Mouse (Mus musculus) left cerebral cortex, adult 2 months (tissue): ENCODE data around the gene Il1f5. TPM values are rescaled to one million over a fixed set of nuclear protein-coding genes. Genes with fewer than 3 reads are reported as not detected.

Source experiments
- DNase-seq, 2 experiments: peaks; one replicate each; pipeline ENCODE4 v3.0.0; 2021 to 2022; ENCODE audit warnings: low spot score in 2 of 2, mixed read lengths in 1 of 2; ENCODE audit errors: extremely low spot score in 1 of 2
- H3K27ac ChIP-seq: fragments of 200-600 bp; 2 replicates; pipeline ENCODE4 v1.8.1; 2022
- H3K4me3 ChIP-seq: fragments of 200-600 bp; 2 replicates; pipeline ENCODE4 v1.8.1; 2022
- CTCF ChIP-seq: fragments of 200-600 bp; IDR thresholded peaks from 2 replicates; pipeline ENCODE4 v1.8.1; 2022; ENCODE audit warnings: antibody characterized with exemption, mild to moderate bottlenecking, moderate library complexity
- intact Hi-C: fragments of 180-260 bp; cut with DNase I; formaldehyde crosslinking; loops from one replicate; pipeline ENCODE4 v1.15.1; 2025
- long read RNA-seq, 2 experiments: library from polyadenylated mRNA; stranded (forward); transcript quantifications; one replicate each; pipeline ENCODE4 v2.0.0; 2021; ENCODE audit warnings: borderline mapping rate in 2 of 2
- total RNA-seq, 2 experiments: library from RNA; stranded (reverse); gene quantifications; 2 replicates each; pipeline ENCODE4 v1.2.3; 2021

Gene Il1f5
- total RNA-seq, result not detected
- long read RNA-seq, experiment 1, result 0 reads
- long read RNA-seq, experiment 2, result 0 reads

DNA sequence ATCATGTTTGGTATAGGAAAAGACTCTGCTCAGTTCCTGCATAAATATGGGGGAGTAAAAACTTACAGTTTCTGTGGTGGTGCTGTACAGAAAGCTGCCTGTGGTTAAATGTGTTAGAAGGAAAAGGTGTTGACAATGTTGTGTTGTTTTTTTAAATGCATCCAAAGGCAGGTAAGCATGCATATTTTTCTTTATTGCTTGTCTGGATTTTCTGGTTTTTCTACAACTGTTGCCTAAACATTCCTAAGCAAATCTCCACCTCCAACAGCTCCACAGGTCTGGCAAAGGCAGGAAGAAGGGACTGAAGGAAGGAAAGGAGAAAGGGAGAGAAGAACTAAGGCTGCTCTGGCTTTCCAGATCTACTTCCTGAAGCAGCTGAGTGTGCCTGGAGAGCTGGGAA is at the start of gene Il1f5:
TSS of gene Il1f5 (plus strand) at position 301 of the 400 bp plus-strand sequence.
- no peak for TF ChIP-seq CTCF
- H3K27ac ChIP-seq, result no peak within 1 kb of the TSS
- no peak within 1 kb of the TSS for H3K4me3 ChIP-seq
- intact Hi-C loops, result no loop called here
- no peak for DNase-seq

DNA sequence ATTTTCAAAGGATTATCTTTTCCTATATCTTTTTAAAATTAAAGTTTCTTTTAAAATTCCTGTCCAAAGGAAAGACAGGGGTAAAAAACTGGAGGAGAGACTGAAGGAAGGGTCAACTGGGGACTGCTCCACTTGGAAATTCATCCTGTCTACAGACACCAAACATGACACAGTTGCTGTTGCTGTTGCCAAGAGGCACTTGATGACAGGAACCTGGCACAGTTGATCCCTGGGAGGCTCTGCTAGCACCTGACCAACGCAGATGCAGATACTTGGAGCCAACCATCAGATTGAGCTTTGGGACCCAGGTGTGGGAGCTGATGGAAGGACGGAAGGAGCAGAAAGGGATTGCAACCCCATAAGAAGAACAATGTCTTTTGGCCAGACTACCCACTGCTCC is 49.6 kb upstream of the Il1f5 start:
- H3K27ac ChIP-seq, result no peak overlapping the region
- intact Hi-C loops, result no loop called here
- no peak overlapping the region for H3K4me3 ChIP-seq
- DNase-seq, result no peak
- TF ChIP-seq CTCF, result no peak

DNA sequence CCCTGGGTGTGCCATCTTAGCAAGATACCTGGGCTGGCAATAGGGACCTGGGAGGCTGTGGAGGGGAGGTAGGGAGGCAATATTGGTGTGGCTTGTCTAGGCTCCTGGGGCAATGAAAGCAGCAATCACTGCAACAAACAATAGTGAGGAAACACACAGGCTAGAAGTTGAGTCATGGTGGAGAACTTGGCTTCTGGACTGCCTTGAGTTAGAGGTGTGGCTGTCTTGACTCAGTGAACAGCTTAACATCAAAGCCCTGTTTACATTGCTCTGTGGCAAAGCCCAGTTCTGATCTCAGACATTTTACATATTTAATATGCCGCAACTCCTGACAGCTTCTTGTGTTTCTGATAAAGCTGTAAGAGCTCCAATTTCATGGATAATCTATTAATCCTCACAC is 9.3 kb upstream of the Il1f5 start:
- H3K27ac ChIP-seq, result no peak overlapping the region
- intact Hi-C loops, result no loop called here
- TF ChIP-seq CTCF, result no peak
- DNase-seq, result no peak
- no peak overlapping the region for H3K4me3 ChIP-seq

DNA sequence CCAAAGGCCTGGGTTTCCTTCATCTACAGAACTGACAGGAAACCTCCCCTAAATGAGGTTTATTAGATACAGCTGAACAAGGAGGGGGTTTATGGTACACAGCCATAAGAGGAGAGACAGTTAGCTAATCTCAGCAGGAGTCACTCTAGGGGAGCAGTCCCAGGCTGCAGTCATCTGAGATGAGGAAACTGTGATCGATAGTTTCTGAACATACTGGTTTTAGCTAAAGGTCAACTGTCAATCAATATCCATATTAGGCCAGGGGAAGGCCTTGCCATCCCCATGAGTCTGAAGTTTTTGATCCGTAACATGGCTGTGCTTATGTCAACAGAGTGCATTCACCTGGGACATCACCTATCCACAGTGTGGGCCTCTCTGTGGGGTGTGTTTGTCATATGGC is 3.1 kb upstream of the Il1f5 start:
- Histone ChIP-seq H3K4me3 (no peak overlapping the region), H3K27ac (no peak overlapping the region)
- DNase-seq, result no peak
- intact Hi-C loops, result no loop called here
- no peak for TF ChIP-seq CTCF

DNA sequence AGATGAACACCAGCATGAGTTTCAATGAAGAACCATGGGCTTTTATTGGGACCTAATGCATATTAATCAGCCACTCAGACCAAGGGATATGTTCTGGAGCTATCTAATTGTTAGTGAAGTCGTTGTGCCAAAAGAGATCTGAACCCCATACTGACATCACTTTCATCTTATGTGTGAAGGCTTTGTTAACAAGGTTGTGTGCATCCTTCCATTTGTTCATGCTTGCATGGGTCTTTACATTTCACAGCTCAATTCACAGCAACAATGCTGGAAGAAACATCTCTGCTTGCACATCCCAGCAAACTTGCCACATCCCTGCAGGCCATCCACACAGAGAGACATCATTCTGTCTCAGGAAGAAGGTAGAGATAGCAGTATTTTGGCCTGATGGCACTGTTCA is 1.6 kb upstream of the Il1f5 start:
- Histone ChIP-seq H3K27ac (no peak overlapping the region), H3K4me3 (no peak overlapping the region)
- intact Hi-C loops, result no loop called here
- no peak for TF ChIP-seq CTCF
- DNase-seq, result no peak

DNA sequence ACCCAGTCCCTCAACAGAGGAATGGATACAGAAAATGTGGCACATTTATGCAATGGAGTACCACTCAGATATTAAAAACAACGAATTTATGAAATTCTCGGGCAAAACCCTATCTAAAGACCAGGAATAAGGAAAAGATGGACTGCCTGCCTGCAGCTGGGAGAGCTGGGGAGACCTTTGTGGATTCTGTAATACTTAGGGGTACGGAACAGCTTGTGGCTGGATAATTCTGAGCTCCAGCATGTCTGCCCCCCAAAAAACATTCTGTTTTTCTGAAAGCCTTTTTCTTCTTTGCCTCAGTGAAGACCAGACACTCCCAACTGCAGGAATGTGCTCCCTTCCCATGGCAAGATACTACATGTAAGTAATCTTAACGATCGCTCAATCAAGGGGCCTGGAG is 14.1 kb downstream of the Il1f5 start, which contains the start of gene Il1f10:
TSS of gene Il1f10 (plus strand) at position 301 of the 400 bp plus-strand sequence.
- Histone ChIP-seq H3K27ac (no peak within 1 kb of the TSS), H3K4me3 (no peak within 1 kb of the TSS)
- DNase-seq, result no peak
- TF ChIP-seq CTCF, result no peak
- intact Hi-C loops, result no loop called here

DNA sequence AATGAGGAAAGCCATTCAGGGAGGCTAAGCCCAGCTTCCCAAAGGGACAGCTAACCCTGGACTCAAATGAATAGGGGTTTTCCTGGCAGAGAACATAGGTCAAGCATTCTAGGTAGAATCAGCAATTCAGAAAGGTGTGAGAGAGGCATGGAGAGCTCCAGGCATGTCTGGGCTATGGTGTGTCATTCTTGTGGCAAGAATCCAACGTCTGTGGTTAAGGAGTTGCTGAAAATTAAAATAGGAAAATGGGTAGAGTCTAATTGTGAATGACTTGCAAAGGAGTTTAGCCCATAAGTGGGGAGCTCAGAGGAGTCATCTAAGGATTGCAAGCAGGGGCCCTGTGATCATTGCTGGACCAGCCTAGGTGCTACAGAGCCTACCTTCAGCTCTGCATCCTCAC is 17.9 kb downstream of the Il1f5 start:
- Histone ChIP-seq H3K27ac (no peak overlapping the region), H3K4me3 (no peak overlapping the region)
- no peak for TF ChIP-seq CTCF
- intact Hi-C loops, result loop anchor here (5.0 kb wide), 1 partner anchor 63 kb away; no protein-coding TSS in a partner anchor
- no peak for DNase-seq

DNA sequence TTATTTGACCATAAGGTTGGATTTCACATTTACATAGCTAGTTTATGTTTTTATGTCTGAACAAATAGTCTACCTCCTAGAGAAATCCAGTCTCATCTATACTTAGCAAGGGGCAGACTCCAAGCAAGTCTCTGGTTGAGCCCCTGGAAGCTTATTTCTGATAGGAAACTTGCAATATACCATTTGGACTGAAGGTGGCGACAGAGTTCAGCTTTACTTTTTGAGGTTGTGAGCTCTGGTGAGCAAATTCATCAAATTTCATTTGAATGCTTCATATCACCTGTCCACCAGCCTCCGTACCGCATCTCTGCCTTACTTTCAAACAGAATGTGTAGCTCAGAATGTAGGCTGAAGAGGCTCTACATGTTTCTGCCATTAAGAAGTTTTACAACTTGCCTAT is 20.1 kb downstream of the Il1f5 start:
- Histone ChIP-seq H3K27ac (no peak overlapping the region), H3K4me3 (no peak overlapping the region)
- DNase-seq, result peak; percentile 24 to 51
- peak; percentile 83 for TF ChIP-seq CTCF
- intact Hi-C loops, result loop anchor here (1.0 to 5.0 kb wide), 3 partner anchors 60 to 271 kb away; no protein-coding TSS in a partner anchor

DNA sequence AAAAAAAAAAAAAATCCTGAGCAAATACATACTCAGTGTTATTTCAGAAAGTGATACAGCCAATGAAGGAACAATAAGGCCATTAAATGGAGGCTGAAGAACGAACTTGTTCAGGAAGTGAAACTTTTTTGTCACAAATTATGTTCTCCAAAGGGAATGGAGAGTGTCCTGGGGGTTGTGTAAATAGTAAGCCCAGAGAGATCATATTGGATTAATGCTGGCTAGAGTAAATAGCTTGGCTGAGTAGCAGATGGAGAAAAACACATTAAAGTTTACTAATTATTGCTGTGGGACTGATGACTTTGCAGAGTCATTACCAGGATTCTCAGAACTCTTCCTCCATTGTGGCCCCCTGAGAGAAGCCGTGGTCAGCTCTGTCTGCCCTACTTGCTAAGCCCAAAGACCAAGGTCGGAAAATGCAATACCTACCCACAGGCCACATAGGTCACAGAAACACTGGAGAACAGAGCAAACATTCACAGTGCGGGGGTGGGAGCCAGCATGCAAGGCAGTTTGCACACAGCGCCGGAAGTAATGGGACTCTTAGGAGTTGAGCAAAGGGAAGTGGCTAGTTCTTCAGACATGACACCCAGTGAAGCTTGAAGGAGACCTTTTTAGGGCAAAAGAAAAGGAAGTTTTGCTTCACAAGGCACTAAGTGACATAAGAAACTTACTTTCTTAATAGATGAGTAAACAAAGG is 34.7 kb downstream of the Il1f5 start:
- Histone ChIP-seq H3K4me3 (no peak overlapping the region), H3K27ac (no peak overlapping the region)
- no peak for DNase-seq
- intact Hi-C loops, result no loop called here
- TF ChIP-seq CTCF, result no peak

DNA sequence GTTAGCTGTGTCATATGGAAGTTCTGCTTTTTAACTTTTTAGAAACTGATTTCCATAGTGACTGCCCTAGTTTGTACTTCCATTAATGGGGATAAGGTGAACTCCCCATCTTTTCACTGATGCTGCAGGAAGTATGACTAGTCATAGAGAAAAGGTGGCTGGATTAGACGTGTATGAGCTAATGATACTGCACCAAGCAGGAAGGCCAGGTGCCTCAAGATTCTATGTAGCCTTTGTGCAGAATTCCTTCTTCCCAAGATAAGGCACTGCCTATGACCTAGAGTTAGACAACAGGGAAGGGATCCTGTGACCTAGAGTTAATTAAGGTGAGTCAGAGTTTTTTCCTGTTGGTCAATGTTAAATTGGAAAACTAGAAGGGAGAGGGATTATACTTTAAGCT is 40.2 kb downstream of the Il1f5 start:
- intact Hi-C loops, result no loop called here
- TF ChIP-seq CTCF, result no peak
- no peak overlapping the region for H3K27ac ChIP-seq

DNA sequence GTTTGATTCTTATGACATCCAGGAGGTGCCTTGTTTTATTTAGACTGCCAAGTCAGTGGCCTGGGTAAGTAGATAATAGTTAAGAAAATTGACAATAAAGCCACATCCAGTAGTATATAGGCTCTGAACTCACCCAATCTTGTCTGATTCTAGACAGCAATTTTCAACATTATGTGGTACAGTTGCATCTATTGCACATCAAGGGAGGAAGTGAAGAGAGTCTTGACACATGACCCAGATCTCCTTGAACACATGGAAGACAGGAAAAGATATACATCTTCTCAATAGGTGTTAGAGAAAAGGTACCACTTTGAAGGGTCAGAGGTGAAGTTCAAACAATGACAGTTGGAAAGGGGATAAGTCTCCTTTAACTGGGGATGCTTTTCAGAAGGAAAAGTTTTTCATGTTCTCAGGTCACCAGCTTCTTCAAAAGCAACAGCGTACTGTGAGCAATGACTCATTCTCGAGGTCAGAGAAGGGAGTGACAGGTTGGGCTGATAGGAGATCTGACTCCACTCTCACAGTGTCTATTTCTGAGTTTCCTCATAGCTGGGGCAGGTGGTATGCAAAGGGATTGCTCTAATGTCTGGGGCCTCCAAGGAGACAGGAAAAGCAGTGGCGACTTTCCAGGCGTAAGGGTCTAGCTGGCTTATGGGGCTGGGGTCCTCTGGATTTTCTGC is 41.3 kb downstream of the Il1f5 start:
- no peak for TF ChIP-seq CTCF
- Histone ChIP-seq H3K27ac (no peak overlapping the region), H3K4me3 (no peak overlapping the region)
- intact Hi-C loops, result no loop called here
- no peak for DNase-seq

More for the DNA sequence above, 40.2 kb downstream of the Il1f5 start:
- no peak overlapping the region for H3K4me3 ChIP-seq
- DNase-seq, result no peak

Other genes starting within 250 kb of the Il1f5 start
- 10 to 100 TPM; 19.2 to 19.3 TPM for gene Hnmt, start 227.6 kb upstream of the Il1f5 start, total RNA-seq
- not detected for gene Tbpl2, start 180.4 kb upstream of the Il1f5 start, total RNA-seq
- gene Il1f8, start 123.8 kb upstream of the Il1f5 start, total RNA-seq, result not detected
- gene Il1f9, start 90.5 kb upstream of the Il1f5 start, total RNA-seq, result not detected
- gene Il1f6, start 61.5 kb upstream of the Il1f5 start, total RNA-seq, result not detected
- gene Il1f10, start 14.2 kb downstream of the Il1f5 start, total RNA-seq, result not detected
- gene Il1rn, start 59.9 kb downstream of the Il1f5 start, total RNA-seq, result not detected
- under 1 TPM; 0.47 to 0.48 TPM for gene Psd4, start 90.6 kb downstream of the Il1f5 start, total RNA-seq
- gene Pax8, start 198.6 kb downstream of the Il1f5 start, total RNA-seq, result not detected